Mouse (Mus musculus) spleen, adult 2 months (tissue): ENCODE data around the gene Nosip.

Experiments
- CTCF ChIP-seq: fragments of 200-500 bp; IDR thresholded peaks from 2 replicates; pipeline ENCODE4 v1.5.1; 2011; ENCODE audit warnings: mild to moderate bottlenecking, inconsistent platforms; ENCODE audit not compliant: insufficient read depth, insufficient read length, insufficient replicate concordance; ENCODE audit errors: extremely low read depth
- POLR2A ChIP-seq: fragments of 200-500 bp; IDR thresholded peaks from 2 replicates; pipeline ENCODE4 v1.6.1; 2011; ENCODE audit warnings: low read depth, low read length, inconsistent platforms

DNA sequence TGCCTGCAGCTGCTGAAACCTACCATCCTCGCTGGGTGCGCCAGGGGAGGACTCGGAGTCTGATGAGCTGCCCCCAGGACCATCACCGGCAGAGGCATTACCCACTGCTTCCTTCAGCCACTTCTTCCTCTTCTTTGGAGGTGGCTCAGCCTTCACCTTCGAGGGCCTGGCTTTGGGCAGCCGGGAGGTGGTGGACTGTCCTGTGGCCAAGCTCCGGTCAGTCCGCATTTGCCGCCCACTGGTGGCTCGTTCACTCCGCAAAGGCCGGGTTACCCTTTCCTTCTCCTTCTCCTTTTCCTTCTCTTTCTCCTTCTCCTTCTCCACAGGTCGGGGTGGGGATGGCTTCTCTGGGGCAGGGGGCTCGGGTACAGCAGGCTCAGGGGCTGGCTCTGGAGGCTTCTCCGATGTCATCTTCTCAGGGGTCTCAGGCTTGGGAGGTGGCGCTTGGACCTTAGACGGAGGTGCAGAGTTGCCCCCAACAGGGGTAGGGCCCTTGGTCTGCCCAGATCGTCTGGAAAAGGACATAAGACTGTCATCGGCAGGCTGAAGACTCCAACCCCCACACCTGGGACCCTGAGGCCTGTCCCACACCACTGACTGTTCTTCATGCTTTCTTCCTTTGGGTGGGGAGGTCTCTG is 28.4 kb upstream of the Nosip start:
- TF ChIP-seq CTCF, result no peak
- no peak for TF ChIP-seq POLR2A
